Mouse (Mus musculus) CH12.LX (cell line): Measurements from ENCODE around the gene Gm10392.
"Not testable (repeated sequence)": the region's sequence is repeated elsewhere in the genome, so short reads cannot be mapped to it uniquely, and the experiment has no call there.

ENCODE experiments used
- JUND ChIP-seq: conservative IDR thresholded peaks from 2 replicates; pipeline ENCODE4 v1.6.1; 2011; ENCODE audit warnings: low read depth, low read length, improper control_type of control experiment
- USF1 ChIP-seq: IDR thresholded peaks from 2 replicates; pipeline ENCODE4 v1.6.1; 2014; ENCODE audit warnings: low read depth, mild to moderate bottlenecking, inconsistent platforms, low read length, improper control_type of control experiment

DNA sequence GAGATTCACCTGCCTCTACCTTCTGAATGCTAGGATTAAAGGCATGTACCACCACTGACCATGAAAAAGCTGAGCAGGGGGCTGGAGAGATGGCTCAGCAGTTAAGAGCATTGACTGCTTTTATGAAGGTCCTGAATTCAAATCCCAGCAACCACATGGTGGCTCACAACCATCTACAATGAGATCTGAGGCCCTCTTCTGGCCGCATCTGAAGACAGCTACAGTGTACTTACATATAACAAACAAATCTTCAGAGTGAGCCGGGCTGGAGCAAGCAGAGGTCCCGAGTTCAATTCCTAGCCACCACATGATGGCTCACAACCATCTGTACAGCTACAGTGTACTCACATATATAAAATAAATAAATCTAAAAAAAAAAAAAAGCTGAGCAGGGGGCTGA, 9.4 kb upstream of the Gm10392 start:
- not testable (repeated sequence) for TF ChIP-seq JUND, USF1
